Comparison of ENCODE assay signal across 8 mouse cellular contexts in the genomic region with DNA sequence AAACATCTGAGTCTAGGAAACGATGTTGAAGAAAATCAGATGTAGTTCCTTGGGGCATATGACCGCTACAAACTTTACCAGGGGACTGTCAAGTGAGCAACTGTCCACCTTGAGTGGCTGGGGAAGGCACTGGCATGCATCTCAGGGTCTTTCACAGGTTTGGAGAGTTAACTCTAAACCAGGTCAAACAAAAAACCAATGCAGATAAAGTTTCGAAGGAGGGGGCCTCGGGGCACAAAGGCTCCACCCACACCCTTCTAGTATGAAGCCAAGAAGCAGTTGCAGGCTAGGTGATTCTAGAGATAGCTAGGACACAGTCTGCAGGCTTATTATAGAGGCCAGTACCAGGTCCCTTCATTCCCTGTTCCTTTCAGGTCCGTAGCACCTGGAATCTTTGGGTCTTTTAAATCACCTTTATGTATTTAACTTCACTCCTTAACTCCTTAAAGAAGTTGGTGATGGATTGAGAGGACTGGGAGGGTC. TPM values are rescaled to one million over a fixed set of nuclear protein-coding genes. Genes with fewer than 3 reads are reported as not detected.
DNase-seq lines count a peak whose midpoint lies in the region; ATAC-seq lines count a peak whose summit lies in the region.

No protein-coding gene starts in this region.

- ATAC-seq in kidney, embryonic 16.5 days (ENCODE audit: low FRiP score, low TSS enrichment): peak; percentile 71
- ATAC-seq in embryonic facial prominence, embryonic 11.5 days (replicated peaks; ENCODE audit: insufficient number of reproducible peaks, low FRiP score, low TSS enrichment, low read depth): peak; percentile 27; the same call in 1 of the 2 replicates
- peak; percentile 53 for ATAC-seq in intestine, embryonic 14.5 days (replicated peaks; ENCODE audit: low FRiP score, low TSS enrichment, low read depth)
- peak; percentile 60 for ATAC-seq in midbrain, embryonic 15.5 days (replicated peaks)

- DNase-seq in kidney, postnatal 36 days: no peak
- peak; percentile 42 for DNase-seq in embryonic facial prominence, embryonic 11.5 days (ENCODE audit: low spot score)
- DNase-seq in intestine, embryonic 14.5 days (ENCODE audit: low spot score): peak; percentile 59
- DNase-seq in frontal cortex, postnatal 25 days (ENCODE audit: low spot score in 2 of 2): no peak
- no peak for DNase-seq in cerebellum, postnatal 14 days
- no peak for DNase-seq in right cerebral cortex, postnatal 25 days

- 11% methylated on average over 5 of the region's 5 CpGs for WGBS in kidney, embryonic 16.5 days
- WGBS in embryonic facial prominence, embryonic 11.5 days: 27% methylated on average over 5 of the region's 5 CpGs
- 17% methylated on average over 5 of the region's 5 CpGs for WGBS in intestine, embryonic 14.5 days
- 35% methylated on average over 5 of the region's 5 CpGs for WGBS in midbrain, embryonic 15.5 days

- peak overlapping the region; percentile 62 for H3K4me3 ChIP-seq in kidney, embryonic 16.5 days (ENCODE audit: low read length)
- H3K4me3 ChIP-seq in embryonic facial prominence, embryonic 11.5 days (ENCODE audit: low read depth, low read length): peak overlapping the region; percentile 82
- H3K4me3 ChIP-seq in intestine, embryonic 14.5 days (ENCODE audit: low read depth, low read length): peak overlapping the region; percentile 76
- H3K4me3 ChIP-seq in midbrain, embryonic 15.5 days: peak overlapping the region; percentile 66

- H3K9ac ChIP-seq in kidney, embryonic 16.5 days (replicated peaks; ENCODE audit: low read length): peak overlapping the region; percentile 83
- peak overlapping the region; percentile 86 for H3K9ac ChIP-seq in embryonic facial prominence, embryonic 11.5 days (replicated peaks; ENCODE audit: low read length)
- H3K9ac ChIP-seq in intestine, embryonic 14.5 days (ENCODE audit: low read length): peak overlapping the region; percentile 72
- peak overlapping the region; percentile 58; the same call in 1 of the 2 replicates for H3K9ac ChIP-seq in midbrain, embryonic 15.5 days

- peaks cover 12% of the 10 kb centered on the region for H3K9me3 ChIP-seq in kidney, embryonic 16.5 days (ENCODE audit: low read length)
- H3K9me3 ChIP-seq in embryonic facial prominence, embryonic 11.5 days (replicated peaks; ENCODE audit: control insufficient read depth, low read length): no peaks in the 10 kb centered on the region
- peaks cover 4% of the 10 kb centered on the region; the same call in 1 of the 2 replicates for H3K9me3 ChIP-seq in intestine, embryonic 14.5 days (ENCODE audit: control insufficient read depth, low read length)
- no peaks in the 10 kb centered on the region for H3K9me3 ChIP-seq in midbrain, embryonic 15.5 days

- H3K4me2 ChIP-seq in kidney, embryonic 16.5 days (replicated peaks; ENCODE audit: low read depth, low read length): peak overlapping the region; percentile 88
- peak overlapping the region; percentile 63 for H3K4me2 ChIP-seq in embryonic facial prominence, embryonic 11.5 days (ENCODE audit: low read depth, low read length)
- H3K4me2 ChIP-seq in intestine, embryonic 14.5 days (ENCODE audit: low read length): peak overlapping the region; percentile 66
- peak overlapping the region; percentile 80 for H3K4me2 ChIP-seq in midbrain, embryonic 15.5 days

- H3K27me3 ChIP-seq in kidney, embryonic 16.5 days (ENCODE audit: insufficient read depth, low read length): no peaks in the 10 kb centered on the region
- no peaks in the 10 kb centered on the region for H3K27me3 ChIP-seq in embryonic facial prominence, embryonic 11.5 days (ENCODE audit: control insufficient read depth, insufficient read depth, low read length)
- H3K27me3 ChIP-seq in intestine, embryonic 14.5 days (replicated peaks; ENCODE audit: control insufficient read depth, insufficient read depth, low read length): no peaks in the 10 kb centered on the region
- no peaks in the 10 kb centered on the region for H3K27me3 ChIP-seq in midbrain, embryonic 15.5 days (replicated peaks)

- peaks cover 20% of the 10 kb centered on the region for H3K4me1 ChIP-seq in kidney, embryonic 16.5 days (ENCODE audit: insufficient read depth, low read length)
- no peaks in the 10 kb centered on the region for H3K4me1 ChIP-seq in embryonic facial prominence, embryonic 11.5 days (ENCODE audit: control insufficient read depth, insufficient read depth, low read length)
- peaks cover 9% of the 10 kb centered on the region; the same call in 1 of the 2 replicates for H3K4me1 ChIP-seq in intestine, embryonic 14.5 days (replicated peaks; ENCODE audit: control insufficient read depth, insufficient read depth, low read length)
- peaks cover 8% of the 10 kb centered on the region; the same call in 1 of the 2 replicates for H3K4me1 ChIP-seq in midbrain, embryonic 15.5 days

- peak overlapping the region; percentile 44 for H3K27ac ChIP-seq in kidney, embryonic 16.5 days (ENCODE audit: low read length)
- no peak overlapping the region for H3K27ac ChIP-seq in embryonic facial prominence, embryonic 11.5 days (replicated peaks; ENCODE audit: low read depth, low read length)
- peak overlapping the region; percentile 57; the same call in 1 of the 2 replicates for H3K27ac ChIP-seq in intestine, embryonic 14.5 days (ENCODE audit: low read depth)
- H3K27ac ChIP-seq in midbrain, embryonic 15.5 days: no peak overlapping the region

- H3K36me3 ChIP-seq in kidney, embryonic 16.5 days (ENCODE audit: insufficient read depth, low read length): 0 out of 2 replicates have a peak, but pooled peaks cover 6% of the 10 kb centered on the region
- H3K36me3 ChIP-seq in embryonic facial prominence, embryonic 11.5 days (replicated peaks; ENCODE audit: control insufficient read depth, insufficient read depth, low read depth, low read length): no peaks in the 10 kb centered on the region
- peaks cover 11% of the 10 kb centered on the region; the same call in 1 of the 2 replicates for H3K36me3 ChIP-seq in intestine, embryonic 14.5 days (ENCODE audit: control insufficient read depth, insufficient read depth, low read length)
- no peaks in the 10 kb centered on the region for H3K36me3 ChIP-seq in midbrain, embryonic 15.5 days (replicated peaks)

RNA-seq across cellular contexts. Expression of a gene that starts 10.5 kb away (rescaled TPM):
- 37.1 and 38.8 TPM in 2 replicates for polyA plus RNA-seq in kidney, embryonic 16.5 days (2015; fragmentation: Nextera tagmentation; extraction: Ambion mirVana)
- polyA plus RNA-seq in embryonic facial prominence, embryonic 11.5 days (2014; fragmentation: Nextera tagmentation; extraction: Ambion mirVana): 48.7 and 50.7 TPM in 2 replicates
- polyA plus RNA-seq in intestine, embryonic 14.5 days (2014; fragmentation: Nextera tagmentation; extraction: Ambion mirVana): 47.4 and 51.7 TPM in 2 replicates
- polyA plus RNA-seq in midbrain, embryonic 15.5 days (2015; fragmentation: Nextera tagmentation; extraction: Ambion mirVana): 11.6 and 11.8 TPM in 2 replicates

Comparison
In these comparisons a context has a peak if more than half of its experiments do, and no peak if none do; other contexts are left out.
1. H3K27ac ChIP-seq: peak in kidney, embryonic 16.5 days (single experiment) and intestine, embryonic 14.5 days (single experiment); none in embryonic facial prominence, embryonic 11.5 days (single experiment) and midbrain, embryonic 15.5 days (single experiment).
2. DNase-seq: peak in embryonic facial prominence, embryonic 11.5 days (single experiment) and intestine, embryonic 14.5 days (single experiment); none in kidney, postnatal 36 days (0 of 2), frontal cortex, postnatal 25 days (0 of 2), cerebellum, postnatal 14 days (0 of 2) and right cerebral cortex, postnatal 25 days (single experiment).
3. Peak in every context shown above with its lines, with median percentiles within 50 percentile points of each other: ATAC-seq, H3K4me2 ChIP-seq, H3K4me3 ChIP-seq and H3K9ac ChIP-seq.